Mouse (Mus musculus) forebrain, embryonic 16.5 days (tissue): Measurements from ENCODE around the gene Gstm5. TPM values are rescaled to one million over a fixed set of nuclear protein-coding genes. Genes with fewer than 3 reads are reported as not detected.
A peak's percentile ranks its signal among the peaks of the same experiment; 100 is the strongest.

Source experiments
- ATAC-seq: fragments of 200-750 bp; cut with Nextera tagmentation; 2 replicates; pipeline ENCODE4 v1.8.0; 2017; ENCODE audit warnings: mild to moderate bottlenecking, moderate library complexity
- H3K27ac ChIP-seq: fragments of 300-500 bp; sonication (generic); 2 replicates; pipeline ENCODE4 v1.5.1; 2014; ENCODE audit warnings: low read length, control low read depth
- H3K27me3 ChIP-seq: fragments of 300-500 bp; sonication (generic); replicated peaks from 2 replicates; pipeline ENCODE4 v1.6.1; 2014; ENCODE audit warnings: low read length; ENCODE audit not compliant: control insufficient read depth, insufficient read depth
- H3K36me3 ChIP-seq: fragments of 300-500 bp; sonication (generic); 2 replicates; pipeline ENCODE4 v1.6.1; 2014; ENCODE audit not compliant: control insufficient read depth, insufficient read depth
- H3K4me1 ChIP-seq: fragments of 300-500 bp; sonication (generic); replicated peaks from 2 replicates; pipeline ENCODE4 v1.6.1; 2014; ENCODE audit warnings: low read length; ENCODE audit not compliant: control insufficient read depth, insufficient read depth
- H3K4me2 ChIP-seq: fragments of 300-500 bp; sonication (generic); 2 replicates; pipeline ENCODE4 v1.6.1; 2014; ENCODE audit warnings: mild to moderate bottlenecking, low read length, control low read depth
- H3K4me3 ChIP-seq: fragments of 300-500 bp; sonication (generic); replicated peaks from 2 replicates; pipeline ENCODE4 v1.5.1; 2014; ENCODE audit warnings: mild to moderate bottlenecking, low read length, control low read depth
- H3K9ac ChIP-seq: fragments of 300-500 bp; sonication (generic); replicated peaks from 2 replicates; pipeline ENCODE4 v1.6.1; 2014; ENCODE audit warnings: low read depth, low read length, control low read depth
- H3K9me3 ChIP-seq: fragments of 300-500 bp; sonication (generic); 2 replicates; pipeline ENCODE4 v1.6.1; 2016; ENCODE audit warnings: low read length; ENCODE audit not compliant: control insufficient read depth
- WGBS: fragments of 180-500 bp; shearing (Covaris S2); extraction: QIAGEN DNeasy Blood & Tissue Kit; methylation state at CpG from one replicate; pipeline ENCODE4 v1.1.7; 2014; 5-methylcytosine and 5-hydroxymethylcytosine counted together
- polyA plus RNA-seq: library from polyadenylated mRNA; unstranded; fragments of >200 nt; fragmentation: Nextera tagmentation; extraction: Ambion mirVana; gene quantifications from 2 replicates; pipeline ENCODE4 v1.2.1, GENCODE M21; 2015

Gene Gstm5
- polyA plus RNA-seq, 1 experiment from 2014 or later = 174 TPM

DNA sequence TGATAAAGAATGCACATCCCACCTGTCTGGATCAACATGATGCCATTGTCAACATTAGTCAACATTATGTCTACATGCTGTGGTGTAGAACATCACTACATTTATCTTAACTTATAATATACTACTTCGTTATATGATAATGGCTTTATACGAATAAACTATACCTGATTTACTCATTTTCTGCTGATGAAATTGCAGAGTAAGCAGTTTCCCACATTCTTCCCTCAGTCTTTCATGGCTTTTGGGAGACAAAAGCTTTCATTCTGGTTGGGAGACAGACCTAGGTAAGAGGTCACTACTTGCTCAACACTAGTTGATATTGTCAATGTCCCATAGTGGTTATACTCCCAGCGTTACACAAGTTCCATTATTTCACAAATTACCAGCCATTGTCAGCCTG lies 29.7 kb downstream of the Gstm5 start:
- Histone ChIP-seq H3K4me1 (no peaks in the 10 kb centered on the region), H3K4me3 (no peak overlapping the region)

DNA sequence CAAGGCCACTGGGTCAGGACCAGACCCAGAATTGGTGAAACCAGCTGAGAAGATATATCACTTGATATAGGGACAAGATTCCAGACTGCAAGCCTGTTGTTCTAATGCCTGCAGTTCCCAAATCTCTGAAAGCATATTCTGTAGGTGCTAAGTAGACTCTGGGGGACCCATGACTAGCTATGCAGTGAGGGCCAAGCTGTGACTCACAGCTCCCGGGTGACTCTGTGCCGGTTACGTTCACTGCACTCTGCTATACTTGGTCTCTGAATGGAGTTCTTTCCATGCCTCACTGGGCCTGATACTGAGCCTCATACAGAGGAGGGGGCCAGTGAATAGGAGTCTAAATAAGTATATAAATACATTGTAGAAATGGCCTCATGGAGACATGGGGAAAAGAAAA lies 32.2 kb downstream of the Gstm5 start:
- Histone ChIP-seq H3K36me3 (no peaks in the 10 kb centered on the region), H3K27me3 (no peaks in the 10 kb centered on the region), H3K27ac (no peak overlapping the region), H3K4me1 (peaks cover 15% of the 10 kb centered on the region), H3K4me2 (no peak overlapping the region), H3K4me3 (no peak overlapping the region), H3K9ac (no peak overlapping the region), H3K9me3 (no peaks in the 10 kb centered on the region)
- 74% methylated on average over 3 of the region's 3 CpGs for WGBS
- ATAC-seq = no peak

More for the DNA sequence above, 29.7 kb downstream of the Gstm5 start:
- WGBS = 91% methylated on average over 3 of the region's 3 CpGs
- no peaks in the 10 kb centered on the region for H3K36me3 ChIP-seq
- H3K9me3 ChIP-seq = no peaks in the 10 kb centered on the region
- no peaks in the 10 kb centered on the region for H3K27me3 ChIP-seq
- no peak overlapping the region for H3K27ac ChIP-seq
- H3K9ac ChIP-seq = no peak overlapping the region
- H3K4me2 ChIP-seq = no peak overlapping the region
- ATAC-seq = no peak

- ATAC-seq = no peak
- no peak overlapping the region for H3K27ac ChIP-seq
These were observed 33.1 kb downstream of the Gstm5 start for GRCm38 (mm10) chr3:107928691-107929090.

GRCm38 (mm10) chr3:107929243-107929642 lies 33.6 kb downstream of the Gstm5 start:
- peaks cover 15% of the 10 kb centered on the region for H3K4me1 ChIP-seq
- H3K27me3 ChIP-seq = no peaks in the 10 kb centered on the region
- H3K4me2 ChIP-seq = no peak overlapping the region
- H3K4me3 ChIP-seq = no peak overlapping the region
- no peak overlapping the region for H3K27ac ChIP-seq
- no peak overlapping the region for H3K9ac ChIP-seq
- H3K9me3 ChIP-seq = no peaks in the 10 kb centered on the region
- WGBS = 86% methylated on average over 4 of the region's 4 CpGs
- ATAC-seq = no peak
- no peaks in the 10 kb centered on the region for H3K36me3 ChIP-seq

More at GRCm38 (mm10) chr3:107928691-107929090, 33.1 kb downstream of the Gstm5 start:
- Histone ChIP-seq H3K4me3 (no peak overlapping the region), H3K9me3 (no peaks in the 10 kb centered on the region), H3K27me3 (no peaks in the 10 kb centered on the region), H3K36me3 (no peaks in the 10 kb centered on the region), H3K4me1 (peaks cover 15% of the 10 kb centered on the region), H3K4me2 (no peak overlapping the region), H3K9ac (no peak overlapping the region)
- WGBS = 88% methylated on average over 11 of the region's 11 CpGs

- Histone ChIP-seq H3K4me1 (peaks cover 15% of the 10 kb centered on the region), H3K27ac (no peak overlapping the region), H3K36me3 (no peaks in the 10 kb centered on the region), H3K9me3 (no peaks in the 10 kb centered on the region), H3K4me2 (no peak overlapping the region), H3K9ac (no peak overlapping the region), H3K27me3 (no peaks in the 10 kb centered on the region), H3K4me3 (no peak overlapping the region)
- no peak for ATAC-seq
- WGBS = 93% methylated on average over 4 of the region's 4 CpGs
These were observed 34.1 kb downstream of the Gstm5 start for GRCm38 (mm10) chr3:107929731-107930130.

- Histone ChIP-seq H3K27me3 (no peaks in the 10 kb centered on the region), H3K27ac (peak overlapping the region; percentile 78), H3K4me1 (peaks cover 15% of the 10 kb centered on the region), H3K4me2 (peak overlapping the region; percentile 61), H3K4me3 (peak overlapping the region; percentile 44), H3K36me3 (no peaks in the 10 kb centered on the region), H3K9ac (peak overlapping the region; percentile 57), H3K9me3 (no peaks in the 10 kb centered on the region)
- ATAC-seq = no peak
- whole genome bisulfite sequencing = 44% methylated on average over 2 of the region's 2 CpGs
These were observed 35.5 kb downstream of the Gstm5 start for GRCm38 (mm10) chr3:107931134-107931533.

GRCm38 (mm10) chr3:107931670-107932069 lies 36.0 kb downstream of the Gstm5 start, which contains the start of gene Gstm7:
Gstm7 (minus strand) TSS chr3:107931817.
- Histone ChIP-seq H3K9ac (peak within 1 kb of the TSS; percentile 57), H3K4me2 (peak within 1 kb of the TSS; percentile 61), H3K9me3 (no peaks in the 10 kb centered on the region), H3K27ac (peak within 1 kb of the TSS; percentile 78), H3K4me1 (peaks cover 15% of the 10 kb centered on the region), H3K36me3 (no peaks in the 10 kb centered on the region), H3K4me3 (peak within 1 kb of the TSS; percentile 44), H3K27me3 (no peaks in the 10 kb centered on the region)
- WGBS = 2% methylated on average over 10 of the region's 10 CpGs
- peak; percentile 96 for ATAC-seq

- H3K9me3 ChIP-seq = no peaks in the 10 kb centered on the region
- H3K36me3 ChIP-seq = no peaks in the 10 kb centered on the region
- no peak overlapping the region for H3K9ac ChIP-seq
- H3K27me3 ChIP-seq = no peaks in the 10 kb centered on the region
- H3K27ac ChIP-seq = no peak overlapping the region
- H3K4me2 ChIP-seq = no peak overlapping the region
- ATAC-seq = no peak
- WGBS = 57% methylated on average over 6 of the region's 6 CpGs
- no peak overlapping the region for H3K4me3 ChIP-seq
- H3K4me1 ChIP-seq = peaks cover 15% of the 10 kb centered on the region
These were observed 36.5 kb downstream of the Gstm5 start for GRCm38 (mm10) chr3:107932128-107932527.

DNA sequence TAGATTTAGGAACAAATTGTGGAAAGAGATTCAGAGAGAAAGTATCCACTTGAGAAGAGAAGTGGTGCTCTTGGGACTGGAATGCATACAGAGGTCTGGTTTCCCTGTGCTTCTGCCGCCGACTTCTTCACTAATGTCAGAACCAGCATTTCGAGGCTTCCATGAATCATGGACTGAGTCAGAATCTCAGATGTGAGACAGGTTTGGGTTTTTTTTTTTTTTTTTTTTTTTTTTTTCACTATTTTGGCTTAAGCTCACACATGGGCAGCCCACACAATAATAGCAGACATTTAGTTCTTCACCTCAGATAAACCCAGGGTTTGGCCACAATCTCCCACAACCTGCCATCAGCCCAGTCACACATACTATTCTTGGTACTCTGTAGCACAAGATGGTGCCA lies 39.6 kb downstream of the Gstm5 start:
- WGBS = 84% methylated on average over 3 of the region's 3 CpGs
- H3K36me3 ChIP-seq = no peaks in the 10 kb centered on the region
- no peaks in the 10 kb centered on the region for H3K27me3 ChIP-seq
- H3K4me1 ChIP-seq = peaks cover 15% of the 10 kb centered on the region
- H3K9me3 ChIP-seq = no peaks in the 10 kb centered on the region
- ATAC-seq = no peak
- H3K27ac ChIP-seq = no peak overlapping the region
- no peak overlapping the region for H3K4me3 ChIP-seq
- H3K4me2 ChIP-seq = no peak overlapping the region
- H3K9ac ChIP-seq = no peak overlapping the region

DNA sequence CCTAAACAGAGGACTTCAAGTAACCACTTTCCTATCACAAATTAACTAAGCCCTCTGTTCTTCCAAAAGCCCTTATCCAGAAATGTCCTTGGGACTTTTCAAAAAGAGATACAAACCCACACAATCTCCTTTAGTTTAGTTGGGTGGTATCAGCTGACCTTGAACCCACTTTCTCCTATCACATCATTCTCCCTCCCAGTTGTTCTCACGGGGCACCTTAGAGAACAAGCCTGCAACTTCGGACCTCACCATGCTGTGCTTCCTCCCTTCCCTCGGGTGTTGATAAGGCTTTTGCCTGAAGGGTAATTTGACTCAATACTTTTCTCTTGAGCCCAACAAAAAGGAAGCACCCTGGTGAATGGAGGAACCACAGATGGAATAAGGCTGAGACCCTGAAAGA lies 40.3 kb downstream of the Gstm5 start:
- Histone ChIP-seq H3K36me3 (no peaks in the 10 kb centered on the region), H3K9me3 (no peaks in the 10 kb centered on the region), H3K27ac (no peak overlapping the region), H3K27me3 (no peaks in the 10 kb centered on the region), H3K4me1 (peaks cover 12% of the 10 kb centered on the region), H3K4me2 (no peak overlapping the region), H3K4me3 (no peak overlapping the region), H3K9ac (no peak overlapping the region)
- WGBS = 74% methylated on average over 3 of the region's 3 CpGs
- ATAC-seq = no peak
